Mouse (Mus musculus) G1E-ER4 (cell line): ENCODE measurements around the gene Pkhd1. TPM values are rescaled to one million over a fixed set of nuclear protein-coding genes. Genes with fewer than 3 reads are reported as not detected.

ENCODE experiments used
- GATA1 ChIP-seq: IDR thresholded peaks from one replicate; pipeline ENCODE4 v1.8.0; 2012; ENCODE audit warnings: low read length, inconsistent platforms
- polyA plus RNA-seq: library from polyadenylated mRNA; stranded (reverse); fragments of >175 nt; gene quantifications from 2 replicates; pipeline ENCODE4 v1.2.3, GENCODE M21; 2012

Gene Pkhd1
- not detected in 2 replicates for polyA plus RNA-seq

- TF ChIP-seq GATA1: no peak
Observed at GRCm38 (mm10) chr1:20617849-20618530, at the start of gene Pkhd1. Pkhd1 (minus strand) TSS chr1:20618064.

DNA sequence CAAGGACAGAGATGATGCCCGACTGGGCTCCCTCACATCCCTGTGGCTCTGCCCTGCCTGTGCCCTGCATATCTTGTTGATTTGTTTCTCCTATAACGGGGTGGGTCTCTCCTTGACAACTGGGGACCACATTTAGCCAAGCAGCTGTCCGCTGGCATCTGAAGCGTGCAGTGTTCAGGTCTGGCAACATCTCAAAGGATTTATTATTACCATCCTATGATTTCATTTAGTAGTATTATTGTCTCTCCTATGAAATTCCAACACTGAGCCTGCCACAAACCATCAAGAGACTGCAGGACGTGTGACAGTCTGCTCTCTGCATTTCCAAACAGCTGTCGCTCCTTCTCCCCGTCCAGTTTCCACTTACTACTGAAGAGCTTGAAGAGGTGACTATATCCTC, 49.7 kb upstream of the Pkhd1 start:
- TF ChIP-seq GATA1: no peak

GRCm38 (mm10) chr1:20666233-20666632, 48.4 kb upstream of the Pkhd1 start:
- no peak for TF ChIP-seq GATA1

DNA sequence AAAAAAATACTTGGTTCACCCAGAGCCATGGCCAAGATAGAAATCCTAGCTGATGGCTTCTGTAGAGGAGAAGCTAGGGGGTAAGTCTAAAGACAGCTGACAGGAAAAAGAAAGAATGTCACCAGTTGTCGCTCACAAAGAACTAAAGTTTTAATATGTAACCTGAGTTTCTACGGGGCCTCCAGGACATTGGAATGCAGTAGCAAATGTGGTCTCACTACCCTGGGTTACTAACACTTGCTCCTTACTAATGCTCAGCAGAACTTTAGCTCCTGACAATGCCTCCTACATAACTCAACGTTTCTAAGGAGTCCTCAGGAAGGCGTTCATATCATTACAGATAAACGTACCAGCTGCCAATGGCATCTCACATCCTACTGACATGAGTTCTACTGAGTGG, 37.2 kb upstream of the Pkhd1 start:
- no peak for TF ChIP-seq GATA1

DNA sequence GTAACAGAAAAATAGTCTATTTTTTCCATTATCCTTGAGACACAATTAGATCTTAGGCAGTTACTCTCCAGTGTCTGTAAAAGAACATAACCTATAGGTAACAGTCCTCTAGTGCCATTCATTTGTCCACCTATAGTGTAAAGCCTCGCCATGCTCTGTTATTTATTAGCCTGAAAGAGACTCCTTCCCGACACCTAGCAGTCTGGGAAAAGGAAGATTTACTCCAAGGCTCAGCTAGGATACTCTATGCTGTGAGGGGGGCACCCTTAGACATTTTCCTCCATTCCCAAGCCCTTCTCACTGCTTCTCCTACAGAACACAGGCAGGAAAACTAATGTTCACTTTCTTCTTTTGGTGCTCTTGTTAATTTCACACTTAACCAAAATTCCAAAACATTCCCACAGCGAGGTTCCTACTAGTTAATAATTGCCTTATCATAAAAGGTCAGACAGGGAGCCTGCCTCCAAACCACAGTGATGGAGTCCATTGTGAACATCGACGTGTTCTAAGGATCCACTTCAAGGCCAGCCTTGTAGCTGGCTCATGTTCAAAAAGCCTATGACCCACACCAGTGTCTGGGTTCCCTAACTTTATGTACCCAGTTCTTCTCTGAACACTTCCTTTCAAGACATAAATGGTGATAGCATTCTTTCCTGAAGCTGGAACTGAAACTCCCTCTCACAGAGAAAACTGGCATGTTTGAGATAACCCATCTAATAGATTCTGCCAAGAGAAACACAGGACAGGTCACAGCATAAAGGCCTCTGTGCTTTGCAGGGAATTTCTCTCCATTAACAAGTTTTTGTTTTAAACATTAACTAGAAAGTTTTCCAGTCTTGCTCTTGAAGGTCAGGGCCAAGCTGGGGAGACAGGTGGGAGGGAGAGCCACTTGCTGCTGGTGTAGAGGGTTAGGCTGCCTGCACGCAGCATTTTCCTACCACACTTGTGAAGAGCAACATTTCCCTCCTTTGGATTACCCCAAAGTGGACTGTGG, 35.9 kb upstream of the Pkhd1 start:
- TF ChIP-seq GATA1: no peak

DNA sequence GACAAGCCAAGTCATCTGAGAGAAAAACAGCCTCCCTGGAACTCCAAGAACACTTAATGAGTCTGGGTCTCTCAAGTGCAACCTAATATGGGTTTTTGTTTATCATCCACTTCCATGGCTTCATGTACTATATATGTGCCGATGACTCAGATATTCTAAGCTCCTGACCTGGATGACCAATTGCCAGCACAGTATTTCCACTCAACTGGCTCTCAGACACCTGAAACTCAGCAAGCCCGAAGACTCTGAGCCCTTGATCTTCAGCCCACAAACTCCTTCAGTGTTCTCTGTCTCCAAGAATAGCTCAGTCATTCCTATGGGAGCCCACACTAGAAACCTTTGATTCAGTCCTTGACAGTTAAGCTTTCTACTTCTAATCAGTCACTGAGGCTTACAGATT, 17.0 kb upstream of the Pkhd1 start:
- no peak for TF ChIP-seq GATA1

DNA sequence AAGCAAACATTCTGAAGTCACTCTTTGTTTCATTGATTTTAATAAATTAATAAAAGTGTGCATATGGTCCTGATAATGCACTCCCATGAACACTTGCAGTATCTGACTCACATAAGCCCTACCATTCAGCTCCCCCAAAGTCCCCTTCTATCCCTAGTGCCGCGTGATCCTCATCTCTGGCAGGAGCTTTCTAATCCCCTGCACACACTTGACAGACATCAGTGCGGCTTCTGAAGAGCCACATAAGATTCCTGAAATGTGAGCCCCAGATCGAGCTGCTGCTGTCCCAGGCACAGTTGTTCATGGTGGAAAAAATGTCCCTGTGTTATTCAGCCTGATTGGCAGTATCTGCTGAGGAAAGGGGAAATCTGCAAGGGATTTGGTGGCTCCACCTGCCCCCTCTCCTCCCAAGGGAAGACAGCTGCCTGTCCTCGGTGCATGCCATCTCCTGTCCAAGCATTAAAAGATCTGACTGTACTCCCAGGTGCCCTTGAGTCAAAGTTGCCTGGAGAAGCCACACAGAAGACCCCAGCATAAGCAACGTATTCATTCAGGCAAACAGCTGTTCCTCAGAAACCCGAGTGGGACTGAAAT, 15.5 kb upstream of the Pkhd1 start:
- no peak for TF ChIP-seq GATA1

DNA sequence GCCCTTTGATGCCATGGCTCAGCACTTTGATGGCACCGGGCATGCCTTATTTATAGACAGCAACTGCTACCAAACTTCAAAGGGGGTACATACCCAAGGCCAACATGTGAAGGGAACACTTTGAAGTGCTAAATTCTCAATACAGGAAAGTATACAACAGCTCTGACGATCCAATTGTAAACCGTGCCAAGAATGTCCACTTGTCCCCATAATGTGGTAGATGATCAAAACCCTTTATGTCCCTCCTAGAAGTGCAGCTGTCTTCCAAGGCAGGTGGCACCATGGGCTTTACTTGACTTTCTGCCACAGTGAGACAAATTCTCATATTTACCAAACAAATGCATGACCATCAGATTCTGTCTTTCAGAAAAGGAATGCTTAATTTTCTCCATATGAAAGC, 6.7 kb upstream of the Pkhd1 start:
- no peak for TF ChIP-seq GATA1

DNA sequence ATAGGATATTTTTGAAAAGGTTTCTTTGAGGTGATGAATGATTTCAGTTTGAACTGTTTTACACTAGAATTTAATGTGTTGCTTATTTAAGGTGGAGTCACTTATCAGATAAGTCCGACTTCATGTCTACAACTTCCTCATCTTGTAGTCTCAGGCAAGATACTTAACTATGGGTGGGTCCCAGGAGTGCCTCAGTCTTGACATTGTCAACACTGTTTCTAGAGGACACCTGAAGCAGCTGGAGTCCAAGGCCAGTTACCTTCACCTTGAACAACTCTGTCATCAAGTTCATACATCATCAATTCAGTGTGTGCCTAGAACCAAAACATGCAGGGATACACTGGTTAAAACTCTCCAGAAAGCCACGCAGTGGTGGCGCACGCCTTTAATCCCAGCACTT, 5.5 kb upstream of the Pkhd1 start:
- no peak for TF ChIP-seq GATA1

- TF ChIP-seq GATA1: no peak
Observed at GRCm38 (mm10) chr1:20620611-20621010, 2.7 kb upstream of the Pkhd1 start.

GRCm38 (mm10) chr1:20619363-20619762, 1.5 kb upstream of the Pkhd1 start:
- TF ChIP-seq GATA1: no peak

DNA sequence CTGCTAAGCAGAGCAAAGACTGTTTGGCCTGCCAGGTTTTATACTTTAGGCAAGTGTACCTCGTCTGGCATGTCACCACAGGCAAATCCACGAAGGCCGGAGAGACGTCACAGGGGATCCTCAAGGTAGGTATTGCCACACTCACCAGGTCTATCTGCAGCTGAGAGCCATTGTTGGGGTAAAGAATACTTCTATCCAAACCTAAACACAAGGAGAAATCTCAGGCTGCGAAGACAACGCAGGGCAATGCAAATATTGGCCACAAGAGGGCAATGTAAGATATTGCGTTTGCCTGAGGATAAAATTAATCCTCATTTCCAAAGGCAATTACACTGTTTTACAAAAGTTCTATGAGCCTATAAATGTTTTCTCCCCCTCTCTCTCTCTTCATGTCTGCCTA, 5.2 kb downstream of the Pkhd1 start:
- TF ChIP-seq GATA1: no peak

DNA sequence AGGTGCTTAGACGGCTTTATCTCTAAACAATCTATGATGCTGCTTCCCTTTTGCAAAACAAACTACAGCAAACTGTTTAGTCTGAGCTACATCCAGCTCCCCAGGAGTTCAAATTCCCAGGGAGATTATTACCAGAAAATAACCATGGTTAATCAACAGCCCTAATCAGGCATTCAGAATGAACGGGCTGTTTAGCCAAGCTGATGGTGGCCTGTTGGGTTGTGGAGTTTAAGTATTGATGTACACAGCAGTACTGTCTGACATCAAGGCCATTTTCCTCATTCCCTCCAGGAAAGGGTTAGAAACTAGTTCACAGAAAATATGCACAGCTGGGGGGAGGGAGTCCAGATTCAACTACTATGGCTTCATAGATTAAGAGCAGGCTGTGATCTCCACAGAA, 12.4 kb downstream of the Pkhd1 start:
- TF ChIP-seq GATA1: no peak

DNA sequence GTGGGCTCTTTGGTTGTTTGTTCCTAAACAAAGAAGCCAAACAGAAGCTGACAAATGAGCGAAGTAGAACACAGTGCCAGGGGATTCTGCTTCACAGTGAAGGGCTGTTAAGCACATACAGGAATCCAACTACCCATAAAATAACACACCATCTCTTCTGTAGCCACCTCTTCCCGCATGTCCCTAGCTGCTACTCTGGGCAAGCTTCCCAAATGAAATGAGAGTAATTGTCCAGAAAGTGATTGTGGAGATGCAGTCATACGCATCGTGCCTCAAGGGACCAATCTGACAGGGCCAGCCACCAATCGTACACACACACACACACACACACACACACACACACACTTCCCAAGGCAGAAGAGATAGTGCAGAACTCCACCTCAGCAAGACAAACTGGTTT, 27.4 kb downstream of the Pkhd1 start:
- TF ChIP-seq GATA1: no peak

DNA sequence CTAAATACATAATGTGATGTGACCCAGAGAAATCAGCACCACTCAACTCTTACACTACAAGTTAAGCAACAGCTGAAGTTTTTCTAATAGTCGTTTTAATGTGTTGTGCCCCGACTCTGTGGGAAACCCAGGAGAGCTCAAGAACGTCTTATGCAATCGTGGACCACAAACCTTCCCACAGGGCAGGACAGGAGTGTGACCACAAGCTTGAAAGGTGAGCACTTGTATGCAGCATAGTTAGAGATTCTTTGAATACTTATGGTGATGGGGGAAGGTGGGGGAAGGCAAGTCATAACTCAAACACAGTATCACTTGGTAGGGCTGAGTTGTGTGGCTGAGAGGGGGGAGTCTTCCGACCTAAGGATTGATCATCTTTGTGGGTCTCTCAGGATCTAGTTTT, 46.4 kb downstream of the Pkhd1 start:
- TF ChIP-seq GATA1: no peak

GRCm38 (mm10) chr1:20569430-20569829, 48.4 kb downstream of the Pkhd1 start:
- TF ChIP-seq GATA1: no peak
